32 mouse cellular contexts compared by ENCODE assay signal in genomic region chr13:23769613-23770012, GRCm38 (mm10). TPM values are rescaled to one million over a fixed set of nuclear protein-coding genes. Genes with fewer than 3 reads are reported as not detected.
"Had no signal": no experiment of that assay in that cellular context is flagged by ENCODE, and none has a peak within 500 bp of the region (broad histone marks: within the 10 kb centered on the region; RNA-seq: fewer than 3 reads in every experiment).

Gene Trim38 (plus strand): TSS chr13:23769913.

RNA-seq across cellular contexts. Expression of gene Trim38, which starts in this region (rescaled TPM):
- total RNA-seq: heart, postnatal 10 days; heart, postnatal 14 days; heart, postnatal 25 days; heart, postnatal 36 days; heart, postnatal 4 days; hematopoietic stem cell, adult 5-6 weeks; hindbrain, postnatal 0 days; layer of hippocampus, adult 18-20 months; layer of hippocampus, adult 2 months; layer of hippocampus, adult 8-10 months; layer of hippocampus, postnatal 10 days; layer of hippocampus, postnatal 14 days; layer of hippocampus, postnatal 25 days; left cerebral cortex, adult 18-20 months had no signal
- polyA plus RNA-seq: heart, embryonic 10.5 days; heart, embryonic 12.5 days; heart, embryonic 14.5 days; heart, embryonic 15.5 days; heart, embryonic 16.5 days; hindbrain, embryonic 10.5 days; hindbrain, embryonic 11.5 days; hindbrain, embryonic 12.5 days; hindbrain, embryonic 13.5 days; hindbrain, embryonic 14.5 days; hindbrain, embryonic 16.5 days; hindbrain, postnatal 0 days; inflammation-experienced regulatory T-cells, adult 6 months; intestine, embryonic 15.5 days; intestine, postnatal 0 days; kidney, embryonic 14.5 days; kidney, embryonic 15.5 days; kidney, embryonic 16.5 days; kidney, postnatal 0 days had no signal
